Mouse (Mus musculus): ENCODE measurements around the gene Gm49425.
"Not testable (repeated sequence)": the region's sequence is repeated elsewhere in the genome, so short reads cannot be mapped to it uniquely, and the experiment has no call there.

Gm49425 gene

GRCm38 (mm10) chr15:101517161-101517560, at the start of gene Gm49425:
Gene Gm49425 (minus strand): TSS chr15:101517261.
- not testable (repeated sequence) for DNase-seq

GRCm38 (mm10) chr15:101562850-101563249, 45.8 kb upstream of the Gm49425 start, which contains the start of gene Krt90:
Gene Krt90 (minus strand): TSS chr15:101562950.
- DNase-seq = no peak

- no peak for DNase-seq
Measured at GRCm38 (mm10) chr15:101558034-101558646, 41.1 kb upstream of the Gm49425 start.

- DNase-seq = peak in 1 of 2 experiments; percentile 20
Measured at GRCm38 (mm10) chr15:101553169-101553568, 36.1 kb upstream of the Gm49425 start.

GRCm38 (mm10) chr15:101552188-101552587, 35.1 kb upstream of the Gm49425 start:
- DNase-seq = no peak

GRCm38 (mm10) chr15:101550567-101550966, 33.5 kb upstream of the Gm49425 start, which contains the start of gene Krt82:
Gene Krt82 (minus strand): TSS chr15:101550667.
- DNase-seq = no peak

GRCm38 (mm10) chr15:101544478-101544877, 27.4 kb upstream of the Gm49425 start:
- no peak for DNase-seq

- no peak for DNase-seq
Measured at GRCm38 (mm10) chr15:101542543-101542942, 25.5 kb upstream of the Gm49425 start.

- DNase-seq = no peak
Measured at GRCm38 (mm10) chr15:101538580-101538900, 21.5 kb upstream of the Gm49425 start.

- DNase-seq = no peak
Measured at GRCm38 (mm10) chr15:101537864-101538579, 21.0 kb upstream of the Gm49425 start.

- no peak for DNase-seq
Measured at GRCm38 (mm10) chr15:101536054-101536850, 19.2 kb upstream of the Gm49425 start.

- no peak for DNase-seq
Measured at GRCm38 (mm10) chr15:101532720-101533119, 15.7 kb upstream of the Gm49425 start, which contains the start of gene Krt84. Gene Krt84 (minus strand): TSS chr15:101532820.

GRCm38 (mm10) chr15:101522556-101523232, 5.6 kb upstream of the Gm49425 start:
- peak; percentile 32 to 70 for DNase-seq

- peak; percentile 82 to 90 for DNase-seq
Measured at GRCm38 (mm10) chr15:101519792-101520191, 2.7 kb upstream of the Gm49425 start.

- peak; percentile 4 to 46 for DNase-seq
Measured at GRCm38 (mm10) chr15:101508247-101508646, 8.8 kb downstream of the Gm49425 start.

- DNase-seq = peak; percentile 27 to 55
Measured at GRCm38 (mm10) chr15:101506896-101507758, 9.9 kb downstream of the Gm49425 start.

GRCm38 (mm10) chr15:101497181-101497580, 19.9 kb downstream of the Gm49425 start:
- peak; percentile 36 to 54 for DNase-seq

GRCm38 (mm10) chr15:101495266-101495665, 21.8 kb downstream of the Gm49425 start:
- no peak for DNase-seq

GRCm38 (mm10) chr15:101494203-101494602, 22.9 kb downstream of the Gm49425 start:
- no peak for DNase-seq

- DNase-seq = no peak
Measured at GRCm38 (mm10) chr15:101493713-101494112, 23.3 kb downstream of the Gm49425 start.

- no peak for DNase-seq
Measured at GRCm38 (mm10) chr15:101492718-101493117, 24.3 kb downstream of the Gm49425 start.

- no peak for DNase-seq
Measured at GRCm38 (mm10) chr15:101491431-101491830, 25.6 kb downstream of the Gm49425 start, which contains the start of gene Krt83. Gene Krt83 (minus strand): TSS chr15:101491512.

All from kidney, postnatal 25 days (tissue).